Mouse (Mus musculus): ENCODE results near the gene Slc10a7. TPM values are rescaled to one million over a fixed set of nuclear protein-coding genes. Genes with fewer than 3 reads are reported as not detected.

Slc10a7 gene
- polyA plus RNA-seq, 1 experiment from 2014 or later: 19.2 TPM

DNA sequence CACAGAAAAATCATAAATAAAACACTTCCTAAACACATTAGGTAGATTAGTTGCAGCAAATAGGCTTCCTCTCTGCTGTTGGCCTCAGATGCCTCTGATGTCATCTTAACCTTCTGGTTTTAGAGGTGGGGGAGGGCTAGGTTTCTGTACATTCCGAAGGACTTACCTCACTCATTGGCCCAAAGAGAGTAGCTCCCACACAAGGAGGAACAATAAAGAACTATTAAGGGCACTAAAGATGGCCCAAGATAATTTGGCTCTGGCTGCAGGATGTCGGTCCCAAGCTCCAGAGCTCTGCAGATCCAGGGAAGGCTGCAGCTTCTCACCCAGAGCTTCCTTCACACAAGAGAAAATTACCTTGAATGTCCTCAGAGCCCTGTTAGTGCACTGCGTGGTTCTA is 75.7 kb downstream of the Slc10a7 start:
- H3K4me2 ChIP-seq: no peak overlapping the region
- H3K4me3 ChIP-seq (replicated peaks): no peak overlapping the region
- 26% methylated on average over 3 of the region's 3 CpGs for WGBS
- H3K27me3 ChIP-seq: no peaks in the 10 kb centered on the region
- H3K9me3 ChIP-seq (replicated peaks): no peaks in the 10 kb centered on the region
- H3K4me1 ChIP-seq: peaks cover 13% of the 10 kb centered on the region; the same call in 1 of the 2 replicates
- ATAC-seq (replicated peaks; ENCODE audit: low FRiP score): 0 out of 2 replicates have a peak, but pooled peaks have one; percentile 40
- no peak overlapping the region for H3K9ac ChIP-seq
- H3K36me3 ChIP-seq: no peaks in the 10 kb centered on the region
- H3K27ac ChIP-seq: 0 out of 2 replicates have a peak overlapping the region, but pooled peaks have one; percentile 54

DNA sequence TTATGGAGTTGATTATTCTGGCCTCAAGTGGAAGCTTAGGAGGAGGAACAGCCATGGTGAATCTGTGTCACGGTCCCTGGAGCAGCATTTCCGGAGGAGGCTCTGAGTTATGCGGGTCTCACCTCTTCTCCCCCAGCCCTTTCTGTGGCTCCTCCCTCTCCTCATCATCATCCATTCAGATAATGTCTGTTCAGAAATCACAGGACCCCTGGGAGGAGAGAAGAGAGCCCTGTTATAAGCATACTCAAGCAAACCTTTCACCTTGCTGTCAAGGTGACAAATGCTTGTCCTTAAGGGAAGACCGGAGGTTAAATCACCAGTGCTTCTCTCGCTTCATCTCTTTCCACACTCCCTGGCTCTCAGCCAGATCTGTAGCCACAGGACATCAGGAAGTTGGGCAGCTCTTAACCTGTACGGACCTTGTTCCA is 86.3 kb downstream of the Slc10a7 start:
- ATAC-seq (replicated peaks; ENCODE audit: low FRiP score): peak; percentile 83

GRCm38 (mm10) chr8:78598237-78598636 is 89.1 kb downstream of the Slc10a7 start:
- H3K4me3 ChIP-seq (replicated peaks): no peak overlapping the region
- H3K27ac ChIP-seq: no peak overlapping the region
- H3K9me3 ChIP-seq (replicated peaks): no peaks in the 10 kb centered on the region
- H3K4me2 ChIP-seq: no peak overlapping the region
- peaks cover 20% of the 10 kb centered on the region for H3K4me1 ChIP-seq
- no peaks in the 10 kb centered on the region for H3K36me3 ChIP-seq
- WGBS: 19% methylated on average over 3 of the region's 3 CpGs
- no peak overlapping the region for H3K9ac ChIP-seq
- no peaks in the 10 kb centered on the region for H3K27me3 ChIP-seq
- ATAC-seq (replicated peaks; ENCODE audit: low FRiP score): peak; percentile 72

More for the DNA sequence above, 86.3 kb downstream of the Slc10a7 start:
- H3K9me3 ChIP-seq (replicated peaks): no peaks in the 10 kb centered on the region
- 6% methylated on average over 6 of the region's 6 CpGs for WGBS
- no peak overlapping the region for H3K4me2 ChIP-seq
- no peak overlapping the region for H3K9ac ChIP-seq
- 0 out of 2 replicates have a peak overlapping the region, but pooled peaks have one; percentile 9 for H3K27ac ChIP-seq
- H3K36me3 ChIP-seq: no peaks in the 10 kb centered on the region
- peaks cover 20% of the 10 kb centered on the region for H3K4me1 ChIP-seq
- H3K4me3 ChIP-seq (replicated peaks): no peak overlapping the region
- H3K27me3 ChIP-seq: no peaks in the 10 kb centered on the region

- no peak overlapping the region for H3K4me2 ChIP-seq
- H3K4me3 ChIP-seq (replicated peaks): no peak overlapping the region
- no peaks in the 10 kb centered on the region; the same call in 1 of the 2 replicates for H3K9me3 ChIP-seq (replicated peaks)
- H3K27me3 ChIP-seq: no peaks in the 10 kb centered on the region
- no peak overlapping the region for H3K9ac ChIP-seq
- WGBS: 94% methylated on average over 5 of the region's 5 CpGs
- no peak for ATAC-seq (replicated peaks; ENCODE audit: low FRiP score)
- H3K36me3 ChIP-seq: peaks cover 18% of the 10 kb centered on the region
- H3K4me1 ChIP-seq: peaks cover 3% of the 10 kb centered on the region
- no peak overlapping the region for H3K27ac ChIP-seq
Measured at GRCm38 (mm10) chr8:78603084-78603483, 93.9 kb downstream of the Slc10a7 start.

DNA sequence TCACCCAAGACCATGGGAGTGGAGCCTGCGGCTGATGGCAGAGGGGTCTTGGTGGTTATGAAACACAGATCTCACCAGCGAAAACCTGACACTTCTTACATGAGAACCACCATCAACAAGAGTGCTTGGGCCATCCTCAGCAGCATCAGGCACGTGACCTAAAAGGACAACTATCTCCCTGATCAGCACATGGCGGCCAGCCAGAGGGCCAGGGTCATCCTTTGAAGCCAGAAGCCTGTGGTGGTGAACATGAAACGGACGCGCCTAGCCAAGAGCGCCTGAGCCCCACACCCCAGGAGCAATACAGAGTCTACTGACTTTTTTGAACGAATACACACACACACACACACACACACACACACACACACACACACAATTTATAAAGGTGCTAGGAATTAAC is 95.3 kb downstream of the Slc10a7 start:
- 95% methylated on average over 9 of the region's 9 CpGs for WGBS
- no peaks in the 10 kb centered on the region for H3K4me1 ChIP-seq

GRCm38 (mm10) chr8:78609301-78609700 is 100.2 kb downstream of the Slc10a7 start:
- Histone ChIP-seq H3K4me3 (replicated peaks) (no peak overlapping the region), H3K4me2 (no peak overlapping the region), H3K27me3 (no peaks in the 10 kb centered on the region), H3K4me1 (no peaks in the 10 kb centered on the region), H3K9ac (no peak overlapping the region), H3K9me3 (replicated peaks) (no peaks in the 10 kb centered on the region; the same call in 1 of the 2 replicates), H3K36me3 (peaks cover 16% of the 10 kb centered on the region), H3K27ac (no peak overlapping the region)
- no peak for ATAC-seq (replicated peaks; ENCODE audit: low FRiP score)
- WGBS: 89% methylated on average over 10 of the region's 10 CpGs

More for the DNA sequence above, 95.3 kb downstream of the Slc10a7 start:
- no peak overlapping the region for H3K27ac ChIP-seq
- H3K9me3 ChIP-seq (replicated peaks): no peaks in the 10 kb centered on the region; the same call in 1 of the 2 replicates
- H3K4me2 ChIP-seq: no peak overlapping the region
- no peaks in the 10 kb centered on the region for H3K27me3 ChIP-seq
- H3K9ac ChIP-seq: no peak overlapping the region
- peaks cover 18% of the 10 kb centered on the region for H3K36me3 ChIP-seq
- no peak overlapping the region for H3K4me3 ChIP-seq (replicated peaks)
- no peak for ATAC-seq (replicated peaks; ENCODE audit: low FRiP score)

- WGBS: 93% methylated on average over 6 of the region's 6 CpGs
- no peak overlapping the region for H3K4me3 ChIP-seq (replicated peaks)
- peaks cover 9% of the 10 kb centered on the region for H3K36me3 ChIP-seq
- no peak overlapping the region for H3K27ac ChIP-seq
- no peak overlapping the region for H3K4me2 ChIP-seq
- H3K4me1 ChIP-seq: no peaks in the 10 kb centered on the region
- no peak for ATAC-seq (replicated peaks; ENCODE audit: low FRiP score)
- H3K9me3 ChIP-seq (replicated peaks): no peaks in the 10 kb centered on the region; the same call in 1 of the 2 replicates
- no peaks in the 10 kb centered on the region for H3K27me3 ChIP-seq
- no peak overlapping the region for H3K9ac ChIP-seq
Measured at GRCm38 (mm10) chr8:78611019-78611418, 101.9 kb downstream of the Slc10a7 start.

DNA sequence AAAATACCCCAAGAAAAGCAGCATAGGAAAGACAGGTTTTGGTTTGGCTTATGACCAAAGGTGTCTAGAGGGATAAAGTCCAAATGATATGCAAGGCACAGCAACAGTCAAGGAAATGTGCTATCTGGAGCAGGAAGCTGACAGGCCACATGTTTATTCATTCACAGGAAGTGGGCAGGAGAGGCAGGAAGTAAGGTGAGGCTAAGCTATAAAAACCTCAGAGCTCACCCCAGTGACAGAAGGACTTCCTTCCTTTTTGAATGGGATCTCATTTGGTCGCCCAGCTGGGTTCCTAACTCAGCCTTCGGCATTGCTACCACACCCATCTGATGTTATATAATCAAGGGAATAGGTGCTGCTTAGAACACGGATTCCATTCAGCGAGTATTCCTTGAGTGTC is 113.2 kb downstream of the Slc10a7 start:
- Histone ChIP-seq H3K36me3 (no peaks in the 10 kb centered on the region), H3K9ac (no peak overlapping the region)
- 80% methylated on average over 4 of the region's 4 CpGs for whole genome bisulfite sequencing

GRCm38 (mm10) chr8:78623972-78624371 is 114.8 kb downstream of the Slc10a7 start:
- WGBS: 68% methylated on average over 5 of the region's 5 CpGs
- Histone ChIP-seq H3K4me2 (no peak overlapping the region), H3K4me3 (replicated peaks) (no peak overlapping the region), H3K27me3 (no peaks in the 10 kb centered on the region), H3K4me1 (peaks cover 17% of the 10 kb centered on the region), H3K36me3 (no peaks in the 10 kb centered on the region), H3K27ac (0 out of 2 replicates have a peak overlapping the region, but pooled peaks have one; percentile 18), H3K9ac (no peak overlapping the region), H3K9me3 (replicated peaks) (no peaks in the 10 kb centered on the region)
- ATAC-seq (replicated peaks; ENCODE audit: low FRiP score): no peak

More for the DNA sequence above, 113.2 kb downstream of the Slc10a7 start:
- Histone ChIP-seq H3K9me3 (replicated peaks) (no peaks in the 10 kb centered on the region), H3K4me2 (no peak overlapping the region), H3K27ac (0 out of 2 replicates have a peak overlapping the region, but pooled peaks have one; percentile 0), H3K27me3 (no peaks in the 10 kb centered on the region), H3K4me1 (peaks cover 13% of the 10 kb centered on the region), H3K4me3 (replicated peaks) (no peak overlapping the region)
- ATAC-seq (replicated peaks; ENCODE audit: low FRiP score): no peak

DNA sequence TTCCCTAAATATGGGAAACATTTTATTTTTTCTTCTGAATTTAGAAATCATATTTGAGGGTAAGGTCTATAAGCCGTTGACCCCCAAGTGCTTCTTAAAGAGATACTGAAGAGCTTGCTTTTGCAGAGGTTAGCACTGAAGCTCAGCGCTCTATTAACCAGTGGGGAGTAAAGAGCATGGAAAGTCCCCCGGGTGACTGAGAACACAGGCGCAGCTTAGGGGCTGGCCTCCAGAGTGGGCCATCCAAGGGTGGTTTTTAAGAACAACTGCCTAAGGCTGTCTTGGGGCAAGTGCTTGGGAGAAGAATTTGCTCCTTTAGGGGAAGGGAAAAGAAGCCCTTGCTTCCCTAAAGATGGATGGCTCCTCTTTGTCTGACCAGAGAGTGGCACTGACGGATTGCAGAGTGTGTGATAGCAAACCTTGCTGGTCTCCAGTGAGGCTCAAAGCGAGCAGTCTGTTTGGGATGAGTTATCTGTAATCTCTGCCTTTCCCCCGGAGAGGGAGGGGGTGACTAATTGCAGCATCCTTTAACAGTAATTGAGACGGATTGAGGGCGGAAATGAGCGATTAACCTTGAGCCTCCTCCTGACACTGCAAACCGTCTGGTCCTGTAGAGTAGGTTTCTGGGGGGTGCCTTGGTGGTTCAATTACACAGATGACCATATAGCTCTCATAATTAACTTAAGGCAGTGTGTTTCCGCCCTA is 115.7 kb downstream of the Slc10a7 start:
- Histone ChIP-seq H3K9me3 (replicated peaks) (no peaks in the 10 kb centered on the region), H3K9ac (no peak overlapping the region), H3K4me1 (peaks cover 17% of the 10 kb centered on the region), H3K4me2 (peak overlapping the region; percentile 10; the same call in 1 of the 2 replicates), H3K27me3 (no peaks in the 10 kb centered on the region), H3K27ac (peak overlapping the region; percentile 43; the same call in 1 of the 2 replicates), H3K36me3 (no peaks in the 10 kb centered on the region), H3K4me3 (replicated peaks) (no peak overlapping the region)
- ATAC-seq (replicated peaks; ENCODE audit: low FRiP score): peak; percentile 86
- 20% methylated on average over 12 of the region's 12 CpGs for WGBS

GRCm38 (mm10) chr8:78626632-78627031 is 117.5 kb downstream of the Slc10a7 start:
- no peak overlapping the region for H3K4me3 ChIP-seq (replicated peaks)
- H3K27me3 ChIP-seq: no peaks in the 10 kb centered on the region
- H3K4me1 ChIP-seq: peaks cover 28% of the 10 kb centered on the region
- 54% methylated on average over 5 of the region's 5 CpGs for WGBS
- H3K4me2 ChIP-seq: no peak overlapping the region
- ATAC-seq (replicated peaks; ENCODE audit: low FRiP score): no peak
- H3K9ac ChIP-seq: no peak overlapping the region
- H3K27ac ChIP-seq: peak overlapping the region; percentile 59; the same call in 1 of the 2 replicates
- H3K36me3 ChIP-seq: no peaks in the 10 kb centered on the region
- H3K9me3 ChIP-seq (replicated peaks): no peaks in the 10 kb centered on the region

- Histone ChIP-seq H3K27me3 (no peaks in the 10 kb centered on the region), H3K36me3 (no peaks in the 10 kb centered on the region), H3K27ac (no peak overlapping the region), H3K4me3 (replicated peaks) (no peak overlapping the region), H3K9ac (no peak overlapping the region), H3K9me3 (replicated peaks) (no peaks in the 10 kb centered on the region), H3K4me1 (peaks cover 28% of the 10 kb centered on the region), H3K4me2 (no peak overlapping the region)
- ATAC-seq (replicated peaks; ENCODE audit: low FRiP score): no peak
- WGBS: 81% methylated on average over 9 of the region's 9 CpGs
Measured at GRCm38 (mm10) chr8:78627793-78628192, 118.6 kb downstream of the Slc10a7 start.
